Mouse (Mus musculus): Measurements from ENCODE around the gene Anapc1.

Gene Anapc1

GRCm38 (mm10) chr2:128686921-128687557 lies at the start of gene Anapc1:
Gene Anapc1 (minus strand): TSS chr2:128687391.
- DNase-seq (ENCODE audit: low read depth, low spot score), result peak; percentile 95

DNA sequence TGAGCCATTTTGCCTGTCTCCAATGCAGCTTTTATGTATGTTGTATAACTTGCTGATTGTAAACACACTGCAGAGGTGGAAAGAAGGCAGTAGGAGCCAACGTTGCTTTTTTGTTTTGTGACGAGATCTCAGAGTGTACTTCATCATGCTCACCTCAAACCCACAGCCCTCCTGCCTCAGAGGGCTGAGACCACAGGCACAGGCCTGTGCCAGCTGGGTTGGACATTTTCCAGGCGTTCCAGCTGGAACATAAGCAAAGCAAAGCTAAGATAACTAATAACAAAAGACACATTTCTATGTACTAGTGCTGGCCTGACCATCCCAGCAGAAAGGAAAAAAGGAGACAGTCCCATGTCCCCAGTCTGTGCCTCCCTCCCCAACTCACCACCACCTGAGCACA lies 47.9 kb upstream of the Anapc1 start:
- DNase-seq (ENCODE audit: low read depth, low spot score), result no peak

DNA sequence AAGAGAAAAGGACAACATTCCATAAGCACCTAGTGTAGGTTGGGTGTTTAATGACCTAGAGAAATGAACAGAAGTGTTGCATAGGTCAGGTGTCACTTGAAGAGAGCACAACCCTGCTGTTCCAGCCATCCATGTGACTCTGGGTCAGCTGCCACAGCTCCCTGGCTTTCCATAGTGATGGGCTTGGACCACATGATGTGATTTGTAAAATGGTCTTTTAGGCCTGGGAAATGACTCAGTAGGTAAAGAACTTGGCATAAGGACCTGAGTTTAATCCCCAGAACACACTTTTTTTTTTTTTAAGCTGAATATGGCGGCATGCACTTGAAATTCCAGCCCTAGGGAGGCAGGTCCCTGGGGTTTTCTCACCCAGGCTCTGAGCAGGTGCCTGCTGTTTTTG lies 44.8 kb upstream of the Anapc1 start:
- no peak for DNase-seq (ENCODE audit: low read depth, low spot score)

DNA sequence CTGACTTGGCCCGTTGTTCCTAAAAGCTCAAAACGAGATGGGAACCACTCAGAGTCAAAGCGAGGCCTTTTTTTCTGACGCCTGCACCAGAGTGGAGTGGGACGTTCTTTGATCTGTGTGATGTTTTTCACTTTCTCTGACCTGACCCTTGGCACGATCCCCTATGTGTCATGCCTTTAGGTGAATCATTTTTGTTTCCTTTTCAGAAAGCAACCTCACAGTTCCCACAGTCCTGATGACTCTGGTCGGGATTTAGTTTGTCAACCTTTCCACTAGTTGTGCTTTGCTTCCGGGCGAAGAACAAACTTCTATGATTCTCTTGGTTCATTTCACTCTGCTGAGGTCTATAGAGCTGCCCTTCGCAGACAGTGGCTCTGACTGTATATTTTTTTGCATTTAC lies 44.3 kb upstream of the Anapc1 start:
- no peak for DNase-seq (ENCODE audit: low read depth, low spot score)

- DNase-seq (ENCODE audit: low read depth, low spot score), result no peak
Observed at GRCm38 (mm10) chr2:128729141-128729540, 42.0 kb upstream of the Anapc1 start.

GRCm38 (mm10) chr2:128728066-128728465 lies 40.9 kb upstream of the Anapc1 start:
- DNase-seq (ENCODE audit: low read depth, low spot score), result no peak

DNA sequence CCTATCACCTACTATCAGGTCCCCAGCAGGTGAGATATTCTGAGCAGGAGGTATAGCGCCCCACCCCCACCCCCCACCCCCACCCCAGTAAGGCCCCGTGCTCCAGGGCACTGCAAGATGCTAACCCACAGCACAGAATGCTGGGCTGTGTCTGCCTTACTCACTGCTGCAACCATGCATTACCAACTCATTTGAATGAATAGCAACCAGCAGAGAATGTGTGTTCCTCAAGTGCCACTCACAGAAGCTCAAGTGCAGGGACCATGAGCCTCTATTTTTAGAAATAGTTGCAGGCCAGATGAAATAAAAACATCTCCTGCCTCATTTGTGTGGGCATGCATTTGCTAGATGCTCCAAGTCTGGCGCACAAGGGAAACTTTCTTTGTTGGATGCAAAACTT lies 40.4 kb upstream of the Anapc1 start:
- no peak for DNase-seq (ENCODE audit: low read depth, low spot score)

GRCm38 (mm10) chr2:128726626-128727025 lies 39.4 kb upstream of the Anapc1 start:
- no peak for DNase-seq (ENCODE audit: low read depth, low spot score)

GRCm38 (mm10) chr2:128726067-128726466 lies 38.9 kb upstream of the Anapc1 start:
- DNase-seq (ENCODE audit: low read depth, low spot score), result no peak

- no peak for DNase-seq (ENCODE audit: low read depth, low spot score)
Observed at GRCm38 (mm10) chr2:128722106-128722710, 35.0 kb upstream of the Anapc1 start.

DNA sequence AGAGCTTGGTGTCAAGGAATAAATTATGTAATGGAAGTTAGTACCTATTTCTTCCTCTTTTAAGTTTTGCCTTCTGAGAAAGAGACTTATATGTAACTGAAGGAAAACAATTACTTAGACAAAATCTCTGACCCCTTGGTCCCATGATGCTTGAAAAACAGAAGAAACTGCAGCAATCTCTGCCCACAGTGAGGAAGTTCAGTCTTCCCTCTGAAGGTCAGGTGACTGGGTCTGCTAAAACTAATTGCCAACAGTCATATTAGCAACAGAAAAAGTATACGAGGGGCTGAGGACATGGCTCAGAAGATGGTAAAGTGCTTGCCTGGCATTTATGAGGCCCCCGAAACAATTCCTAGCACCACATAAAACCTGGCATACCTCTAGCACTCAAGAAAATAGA lies 32.2 kb upstream of the Anapc1 start:
- no peak for DNase-seq (ENCODE audit: low read depth, low spot score)

DNA sequence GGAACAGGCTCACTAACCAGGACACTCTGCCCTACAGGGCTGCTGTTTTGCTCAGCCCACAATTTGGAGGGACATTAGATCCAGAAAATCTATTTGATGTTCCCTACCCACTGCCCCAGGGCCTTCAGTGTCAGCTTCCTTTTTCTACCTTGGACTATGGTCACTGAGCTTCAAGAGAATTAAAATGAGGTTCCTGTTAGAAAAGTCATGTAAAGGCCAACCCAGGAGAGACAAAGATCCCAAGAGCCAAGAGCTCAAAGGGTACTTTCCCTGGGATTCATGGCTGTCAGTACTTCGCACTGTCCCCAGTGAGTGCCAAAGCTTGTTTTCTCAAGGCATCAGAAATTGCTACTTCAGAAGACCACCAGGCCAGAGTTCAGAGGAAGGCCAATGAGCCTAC lies 28.8 kb upstream of the Anapc1 start:
- DNase-seq (ENCODE audit: low read depth, low spot score), result no peak

DNA sequence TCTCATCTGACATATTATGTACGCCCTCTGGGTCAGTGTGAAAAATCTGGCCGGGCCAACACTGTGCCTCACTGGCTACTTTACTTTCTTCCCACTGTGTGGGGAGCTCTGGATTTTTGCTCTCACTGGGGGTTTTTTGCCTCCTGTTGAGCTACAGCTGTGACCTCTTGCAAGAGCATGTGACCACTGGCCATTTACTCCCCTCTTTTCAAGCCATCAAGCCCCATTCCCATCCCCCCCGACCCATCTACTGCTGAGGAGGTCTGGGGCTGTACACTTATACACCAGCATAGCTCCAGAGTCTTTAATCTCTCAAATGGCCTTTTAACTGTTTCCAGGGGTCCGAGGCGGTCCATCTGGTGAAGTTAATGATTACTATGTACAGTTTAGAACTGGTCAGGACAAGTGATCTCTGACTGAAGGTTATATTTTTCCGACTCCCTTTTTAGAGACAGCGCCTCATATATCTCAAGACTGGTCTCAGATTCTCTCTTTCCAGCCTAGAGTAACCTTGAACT lies 27.6 kb upstream of the Anapc1 start:
- no peak for DNase-seq (ENCODE audit: low read depth, low spot score)

GRCm38 (mm10) chr2:128713548-128714003 lies 26.4 kb upstream of the Anapc1 start:
- DNase-seq (ENCODE audit: low read depth, low spot score), result no peak

DNA sequence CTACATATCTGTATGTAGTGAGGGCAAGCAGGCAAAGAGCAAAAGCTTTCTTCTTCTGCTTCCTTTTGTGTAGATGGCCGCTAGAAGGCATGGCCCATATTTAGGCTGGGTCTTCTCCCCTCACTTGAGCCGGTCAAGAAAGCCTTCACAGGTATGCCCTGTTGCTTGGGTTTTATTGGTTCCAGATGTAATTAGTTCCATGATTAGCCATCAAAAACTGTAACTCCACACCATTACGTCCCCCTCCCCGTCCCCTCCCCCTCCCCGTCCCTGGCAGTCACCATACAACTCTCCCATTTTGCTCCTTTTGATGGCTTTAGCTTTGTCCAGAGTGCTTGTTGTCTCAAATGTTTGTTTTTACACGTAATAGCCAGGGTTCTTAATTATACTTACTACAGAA lies 25.7 kb upstream of the Anapc1 start:
- no peak for DNase-seq (ENCODE audit: low read depth, low spot score)

DNA sequence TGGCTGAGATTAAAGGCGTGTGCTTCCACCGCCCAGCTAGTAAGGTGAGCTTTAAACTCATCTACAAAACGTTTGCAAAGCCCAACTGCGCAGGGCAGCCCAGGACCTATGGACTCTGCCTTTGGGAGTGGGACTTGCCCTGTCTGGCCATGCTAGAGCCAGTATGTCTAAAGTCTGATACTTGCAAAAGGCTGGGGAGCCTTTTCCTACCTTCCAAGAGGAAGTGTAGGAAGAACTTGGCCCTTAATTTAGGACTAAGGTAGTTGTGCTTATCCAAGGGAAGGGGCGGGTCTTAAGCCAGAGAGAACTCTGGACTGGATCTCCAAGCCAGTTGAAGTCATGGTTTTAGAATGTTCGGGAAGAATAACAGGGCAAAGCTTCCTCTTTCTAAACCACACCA lies 23.4 kb upstream of the Anapc1 start:
- DNase-seq (ENCODE audit: low read depth, low spot score), result no peak

DNA sequence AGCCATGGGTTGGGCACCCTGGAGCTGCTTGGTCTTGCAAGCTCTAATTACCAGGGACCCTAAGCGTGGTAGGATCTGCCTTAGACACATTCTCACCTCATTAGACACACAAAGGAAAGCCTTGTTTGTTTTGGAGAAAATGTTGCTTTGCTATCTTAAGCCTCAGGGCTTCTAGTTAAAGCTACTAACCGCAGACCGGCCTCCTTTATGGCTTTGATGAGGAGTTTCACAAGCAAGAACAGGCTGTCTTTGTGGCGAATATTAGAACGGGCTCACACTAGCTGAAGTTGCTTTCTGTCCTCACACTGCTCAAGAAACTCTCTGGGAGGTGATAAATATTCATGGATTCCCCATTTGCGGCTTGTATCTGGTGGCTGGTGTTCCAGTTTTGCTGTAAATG lies 22.1 kb upstream of the Anapc1 start:
- DNase-seq (ENCODE audit: low read depth, low spot score), result no peak

DNA sequence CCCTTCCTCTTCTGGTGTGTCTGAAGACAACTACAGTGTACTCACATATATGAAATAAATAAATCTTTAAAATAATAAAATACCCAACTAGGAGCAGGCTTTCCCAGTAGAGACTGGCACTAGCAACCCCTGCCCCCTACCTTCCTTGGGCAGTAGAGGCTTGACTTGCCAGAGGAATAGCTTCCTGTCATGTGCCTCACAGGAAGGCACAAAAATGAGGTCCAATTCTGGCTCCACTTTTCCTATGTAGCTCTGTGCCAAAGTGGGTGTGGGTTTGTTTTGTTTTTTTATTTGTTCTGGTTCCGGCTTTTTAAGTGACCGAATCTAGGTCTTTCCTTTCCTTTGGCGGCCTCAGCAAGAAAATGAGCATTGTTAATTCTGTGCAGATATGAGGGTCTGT lies 17.3 kb upstream of the Anapc1 start:
- DNase-seq (ENCODE audit: low read depth, low spot score), result no peak

- peak; percentile 9 for DNase-seq (ENCODE audit: low read depth, low spot score)
Observed at GRCm38 (mm10) chr2:128699201-128699885, 12.2 kb upstream of the Anapc1 start.

DNA sequence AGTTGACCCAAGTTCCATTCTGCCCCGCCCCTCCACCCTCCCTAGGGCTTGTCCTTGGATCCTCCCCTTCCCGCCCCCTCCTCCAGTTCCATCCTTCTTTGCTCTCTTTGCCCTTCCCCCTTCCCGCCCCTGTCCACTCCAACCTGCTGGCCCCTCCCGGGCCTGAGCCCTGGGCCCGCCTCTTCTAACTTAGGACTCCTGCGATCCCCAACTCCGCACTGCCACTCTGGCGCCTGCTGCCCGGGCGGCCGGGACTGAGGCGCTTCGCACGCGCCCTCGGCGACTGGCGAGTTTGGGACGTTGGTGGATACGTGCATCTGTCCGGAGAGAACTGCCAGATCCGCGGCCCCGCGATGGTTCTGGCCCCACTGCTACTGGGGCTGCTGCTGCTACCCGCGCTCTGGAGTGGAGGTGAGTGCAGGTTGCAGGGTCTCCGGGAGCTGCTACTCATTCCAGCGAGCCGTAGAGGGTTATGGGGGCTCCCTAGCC lies 11.5 kb upstream of the Anapc1 start, which contains the start of gene Mertk:
Mertk (plus strand) TSS at position 264 of the 489 bp plus-strand sequence.
- DNase-seq (ENCODE audit: low read depth, low spot score), result peak; percentile 16

- DNase-seq (ENCODE audit: low read depth, low spot score), result peak; percentile 70
Observed at GRCm38 (mm10) chr2:128698140-128698692, 11.0 kb upstream of the Anapc1 start.

- no peak for DNase-seq (ENCODE audit: low read depth, low spot score)
Observed at GRCm38 (mm10) chr2:128697566-128697965, 10.4 kb upstream of the Anapc1 start.

Measured in CD4-positive, CD25-positive, alpha-beta regulatory T cell, adult 2 months (primary cell).